Mouse (Mus musculus) CH12.LX (cell line): ENCODE data around the gene Slc6a4. TPM values are rescaled to one million over a fixed set of nuclear protein-coding genes. Genes with fewer than 3 reads are reported as not detected.

Experiments used
- DNase-seq: peaks from one replicate; pipeline ENCODE4 v3.0.0-alpha.2; 2013; ENCODE audit errors: extremely low read depth
- H3K27ac ChIP-seq: 2 replicates; pipeline ENCODE4 v1.5.1; 2012; ENCODE audit warnings: low read depth, mild to moderate bottlenecking, control low read depth, moderate library complexity; ENCODE audit not compliant: insufficient read depth
- H3K27me3 ChIP-seq: replicated peaks from 2 replicates; pipeline ENCODE3; 2012; ENCODE audit warnings: inconsistent platforms
- H3K36me3 ChIP-seq, 2 experiments: replicated peaks in 1 of 2; 2 replicates each; pipeline versions ENCODE3 to v1.6.1; 2012; ENCODE audit warnings: inconsistent platforms in 1 of 2, low read length in 1 of 2, mild to moderate bottlenecking in 1 of 2, mixed read lengths in 1 of 2, moderate library complexity in 1 of 2; ENCODE audit not compliant: control insufficient read depth in 1 of 2, insufficient read depth in 1 of 2
- H3K4me1 ChIP-seq, 2 experiments: 2 replicates each; pipeline ENCODE4 v1.6.1; 2012; ENCODE audit warnings: inconsistent platforms in 1 of 2, moderate library complexity in 1 of 2; ENCODE audit not compliant: insufficient read depth in 2 of 2, control insufficient read depth in 1 of 2
- H3K4me2 ChIP-seq: 2 replicates; pipeline ENCODE4 v1.6.1; 2012; ENCODE audit warnings: low read depth, mild to moderate bottlenecking, control low read depth; ENCODE audit not compliant: poor library complexity, insufficient read depth, severe bottlenecking
- H3K4me3 ChIP-seq, 3 experiments: fragments of 150-350 bp in 1 of 3; sonication (generic) in 1 of 3; replicated peaks in 1 of 3; 2 replicates each; pipeline versions ENCODE3 to v1.5.1; 2011 to 2012; ENCODE audit warnings: low read depth in 2 of 3, low read length in 2 of 3, mild to moderate bottlenecking in 2 of 3, moderate library complexity in 2 of 3, control low read depth in 1 of 3, improper control_type of control experiment in 1 of 3, inconsistent platforms in 1 of 3, mixed read lengths in 1 of 3; ENCODE audit not compliant: poor library complexity in 1 of 3
- H3K79me2 ChIP-seq: replicated peaks from 2 replicates; pipeline ENCODE4 v1.6.1; 2012; ENCODE audit warnings: mild to moderate bottlenecking, moderate library complexity; ENCODE audit not compliant: control insufficient read depth, poor library complexity, insufficient read depth, severe bottlenecking; ENCODE audit errors: extremely low read depth
- H3K9ac ChIP-seq: 2 replicates; pipeline ENCODE4 v1.6.1; 2012; ENCODE audit warnings: low read depth, mild to moderate bottlenecking, control low read depth, moderate library complexity; ENCODE audit not compliant: insufficient read depth
- H3K9me3 ChIP-seq: replicated peaks from 2 replicates; pipeline ENCODE3; 2012; ENCODE audit warnings: low read length, inconsistent platforms, mixed read lengths
- BHLHE40 ChIP-seq: IDR thresholded peaks from 2 replicates; pipeline ENCODE4 v1.6.1; 2011; ENCODE audit warnings: mild to moderate bottlenecking, low read depth, low read length, improper control_type of control experiment
- CHD1 ChIP-seq: IDR thresholded peaks from 2 replicates; pipeline ENCODE4 v1.6.1; 2012; ENCODE audit warnings: low read depth, low read length, improper control_type of control experiment, inconsistent platforms
- CHD2 ChIP-seq: IDR thresholded peaks from 2 replicates; pipeline ENCODE4 v1.6.1; 2011; ENCODE audit warnings: low read length, improper control_type of control experiment
- CTCF ChIP-seq, 2 experiments: IDR thresholded peaks in 1 of 2; conservative IDR thresholded peaks in 1 of 2; 2 replicates each; pipeline ENCODE4 v1.5.1; 2011 to 2012; ENCODE audit warnings: low read depth in 2 of 2, low read length in 2 of 2, improper control_type of control experiment in 1 of 2, inconsistent platforms in 1 of 2, mild to moderate bottlenecking in 1 of 2, moderate library complexity in 1 of 2
- E2F4 ChIP-seq: IDR thresholded peaks from 2 replicates; pipeline ENCODE4 v1.6.1; 2011; ENCODE audit warnings: low read depth, low read length, improper control_type of control experiment; ENCODE audit not compliant: insufficient replicate concordance
- GABPA ChIP-seq: IDR thresholded peaks from 2 replicates; pipeline ENCODE4 v1.6.1; 2012; ENCODE audit warnings: low read depth, low read length, improper control_type of control experiment, inconsistent platforms; ENCODE audit not compliant: insufficient replicate concordance
- HCFC1 ChIP-seq: IDR thresholded peaks from 2 replicates; pipeline ENCODE4 v1.6.1; 2012; ENCODE audit warnings: low read depth, mild to moderate bottlenecking, inconsistent platforms, low read length, improper control_type of control experiment
- KAT2A ChIP-seq: IDR thresholded peaks from 2 replicates; pipeline ENCODE4 v1.6.1; 2012; ENCODE audit warnings: low read length, improper control_type of control experiment, inconsistent platforms; ENCODE audit not compliant: insufficient replicate concordance
- MAFK ChIP-seq: IDR thresholded peaks from 2 replicates; pipeline ENCODE4 v1.6.1; 2011; ENCODE audit warnings: low read length, improper control_type of control experiment; ENCODE audit not compliant: insufficient replicate concordance
- MAX ChIP-seq: IDR thresholded peaks from 2 replicates; pipeline ENCODE4 v1.6.1; 2011; ENCODE audit warnings: low read length, improper control_type of control experiment
- NRF1 ChIP-seq: IDR thresholded peaks from 2 replicates; pipeline ENCODE4 v1.6.1; 2014; ENCODE audit warnings: low read depth, mild to moderate bottlenecking, inconsistent platforms, low read length, improper control_type of control experiment, moderate library complexity
- RAD21 ChIP-seq: IDR thresholded peaks from 2 replicates; pipeline ENCODE4 v1.6.1; 2011; ENCODE audit warnings: low read depth, mild to moderate bottlenecking, low read length, improper control_type of control experiment, moderate library complexity
- SMC3 ChIP-seq: IDR thresholded peaks from 2 replicates; pipeline ENCODE4 v1.6.1; 2011; ENCODE audit warnings: low read depth, low read length, improper control_type of control experiment
- TBP ChIP-seq: conservative IDR thresholded peaks from 2 replicates; pipeline ENCODE4 v1.6.1; 2011; ENCODE audit warnings: low read depth, low read length, improper control_type of control experiment
- UBTF ChIP-seq: IDR thresholded peaks from 2 replicates; pipeline ENCODE4 v1.6.1; 2012; ENCODE audit warnings: low read depth, mild to moderate bottlenecking, inconsistent platforms, low read length, improper control_type of control experiment, moderate library complexity
- ZNF384 ChIP-seq: IDR thresholded peaks from 2 replicates; pipeline ENCODE4 v1.6.1; 2012; ENCODE audit warnings: low read depth, low read length, improper control_type of control experiment, inconsistent platforms
- dilution Hi-C: fragments of 300-500 bp; cut with MboI; formaldehyde crosslinking; loops from 2 replicates; pipeline ENCODE4 v1.14.3; 2020; ENCODE audit warnings: low sequenced_read_pairs; ENCODE audit not compliant: extremely low pct_unique_long_range_greater_than_20kb, extremely low pct_ligation_motif_present
- in situ Hi-C: fragments of 300-500 bp; cut with MboI; formaldehyde crosslinking; loops from 3 replicates; pipeline ENCODE4 v1.14.3; 2019; ENCODE audit warnings: low sequenced_read_pairs, low pct_ligation_motif_present, low pct_unique_long_range_greater_than_20kb, mixed read lengths
- polyA plus RNA-seq: library from polyadenylated mRNA; unstranded; fragments of >175 nt; gene quantifications from 2 replicates; pipeline ENCODE4 v1.2.1, GENCODE M21; 2012; ENCODE audit warnings: low read depth; ENCODE audit not compliant: insufficient read length
- total RNA-seq, 2 experiments: library from RNA; depleted of rRNA; stranded (reverse); fragments of 300-350 nt in 1 of 2; fragments of >200 nt in 1 of 2; gene quantifications; 2 replicates each; pipeline ENCODE4 v1.2.3; 2012 to 2014

The Slc6a4 gene
- total and polyA plus RNA-seq, 3 experiments, result not detected

DNA sequence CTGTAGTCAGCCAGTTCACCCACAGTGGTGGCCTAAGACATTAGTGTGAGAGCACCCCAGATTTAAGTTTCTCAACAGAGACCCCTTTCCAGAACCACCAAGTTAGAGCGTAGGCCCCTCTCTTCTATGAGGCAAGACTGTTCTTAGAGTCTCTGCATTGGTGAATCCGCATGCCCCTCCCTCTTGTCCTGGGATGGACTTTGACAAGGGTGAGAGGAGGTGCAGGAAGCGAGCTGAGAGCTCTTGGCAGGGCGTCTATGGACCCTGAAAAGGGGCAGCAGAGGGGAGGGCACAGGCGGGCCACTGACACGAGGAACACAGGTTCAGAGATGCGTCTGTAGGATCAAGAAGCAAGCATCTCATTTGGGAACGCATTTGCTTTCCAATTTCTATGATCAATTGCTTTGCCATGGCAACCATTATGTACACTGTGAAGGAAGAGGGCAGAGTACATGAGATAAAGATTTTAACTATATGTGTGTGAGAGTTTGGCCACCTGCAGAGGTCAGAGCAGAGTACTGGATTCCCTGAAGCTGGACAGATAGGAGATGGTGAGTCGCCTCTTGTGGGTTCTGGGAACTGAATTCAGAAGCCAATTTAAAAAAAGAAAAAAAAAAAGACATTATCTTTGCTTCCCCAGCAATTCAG lies 23.5 kb downstream of the Slc6a4 start:
- no peak overlapping the region for H3K4me3 ChIP-seq

DNA sequence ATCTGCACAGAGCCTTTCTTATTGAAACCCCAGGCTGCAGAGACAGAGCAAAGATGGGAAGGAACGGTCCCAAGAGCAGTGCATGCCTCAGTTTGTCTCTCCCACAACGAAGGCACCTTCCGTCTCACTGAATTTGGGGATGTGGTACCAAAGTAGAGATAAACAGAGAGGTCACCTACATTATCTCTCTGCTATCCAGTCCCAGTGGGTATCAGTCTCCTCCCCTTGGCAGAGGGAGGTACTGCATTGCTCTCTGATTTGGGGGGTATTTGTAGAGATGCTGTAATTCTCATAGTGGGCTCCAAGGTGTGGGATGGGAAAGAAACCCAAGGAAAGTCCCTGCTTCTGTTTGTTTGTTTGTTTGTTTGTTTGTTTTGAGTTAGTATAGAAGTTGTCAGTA lies 28.2 kb downstream of the Slc6a4 start:
- Histone ChIP-seq H3K36me3 (no peaks in the 10 kb centered on the region), H3K4me2 (no peak overlapping the region), H3K27ac (no peak overlapping the region), H3K9ac (no peak overlapping the region), H3K27me3 (peaks cover 10% of the 10 kb centered on the region), H3K4me1 (no peaks in the 10 kb centered on the region), H3K9me3 (no peaks in the 10 kb centered on the region), H3K4me3 (no peak overlapping the region), H3K79me2 (no peaks in the 10 kb centered on the region)
- dilution Hi-C loops, result no loop called here
- in situ Hi-C loops, result no loop called here
- TF ChIP-seq SMC3, result peak; percentile 81
- no peak for TF ChIP-seq ZNF384
- TF ChIP-seq TBP, result no peak
- no peak for TF ChIP-seq NRF1
- TF ChIP-seq MAFK, result no peak
- TF ChIP-seq CHD1, result no peak
- TF ChIP-seq CTCF (conservative IDR thresholded peaks at IDR 0.05 in 1 of 2, IDR thresholded peaks at IDR 0.05 in 1 of 2; ENCODE audit: low read depth in 2 of 2, low read length in 2 of 2), result peak; percentile 52 to 75; a peak in 3 of 4 replicates
- TF ChIP-seq GABPA, result no peak
- TF ChIP-seq CHD2, result no peak
- TF ChIP-seq RAD21, result peak; percentile 74
- no peak for TF ChIP-seq KAT2A
- peak; percentile 24 for DNase-seq

More for the DNA sequence above, 23.5 kb downstream of the Slc6a4 start:
- TF ChIP-seq BHLHE40 (no peak), SMC3 (no peak), MAX (no peak), RAD21 (no peak), HCFC1 (no peak), E2F4 (no peak), UBTF (no peak)
- dilution Hi-C loops (no loop called here), in situ Hi-C loops (no loop called here)
- H3K9ac ChIP-seq, result no peak overlapping the region
- H3K27ac ChIP-seq, result no peak overlapping the region
- DNase-seq, result no peak
- H3K79me2 ChIP-seq, result no peaks in the 10 kb centered on the region
- H3K4me1 ChIP-seq, result no peaks in the 10 kb centered on the region
- H3K27me3 ChIP-seq, result peaks cover 13% of the 10 kb centered on the region
- H3K9me3 ChIP-seq, result no peaks in the 10 kb centered on the region
- no peak overlapping the region for H3K4me2 ChIP-seq
- no peaks in the 10 kb centered on the region for H3K36me3 ChIP-seq
